Mouse (Mus musculus): ENCODE data around the gene Wdfy1.

The Wdfy1 gene

DNA sequence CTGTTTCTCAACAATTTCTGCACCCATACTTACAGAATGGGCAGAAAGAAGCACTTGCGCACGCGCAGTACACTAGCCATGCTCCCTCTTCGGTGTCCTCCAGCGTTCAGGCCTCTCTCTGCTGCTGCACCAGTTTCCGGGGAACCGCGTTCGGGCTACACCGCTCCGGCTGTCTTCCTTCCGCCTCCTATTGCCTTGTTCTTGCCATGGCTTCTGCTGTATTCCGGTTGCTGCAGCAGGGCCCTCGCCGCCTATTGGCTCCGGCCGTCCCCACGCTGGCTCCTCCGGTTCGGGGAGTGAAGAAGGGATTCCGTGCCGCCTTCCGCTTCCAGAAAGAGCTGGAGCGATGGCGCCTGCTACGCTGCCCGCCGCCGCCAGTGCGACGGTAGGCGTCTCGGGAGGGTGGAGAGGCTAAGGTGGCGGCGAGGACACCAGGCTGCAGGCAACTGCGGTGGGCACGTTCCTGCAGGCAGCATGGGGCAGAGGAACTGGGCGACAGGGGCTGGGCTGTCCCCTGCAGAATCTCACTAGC, at the start of gene Wdfy1, which contains the start of gene Mrpl44:
Gene Wdfy1 (minus strand): TSS at position 217 of the 532 bp plus-strand sequence.
Gene Mrpl44 (plus strand): TSS at position 92 of the 532 bp plus-strand sequence.
- peak; percentile 94 to 96 for DNase-seq (ENCODE audit: low spot score in 2 of 2)

GRCm38 (mm10) chr1:79823951-79824633, 48.1 kb upstream of the Wdfy1 start:
- no peak for DNase-seq (ENCODE audit: low spot score in 2 of 2)

DNA sequence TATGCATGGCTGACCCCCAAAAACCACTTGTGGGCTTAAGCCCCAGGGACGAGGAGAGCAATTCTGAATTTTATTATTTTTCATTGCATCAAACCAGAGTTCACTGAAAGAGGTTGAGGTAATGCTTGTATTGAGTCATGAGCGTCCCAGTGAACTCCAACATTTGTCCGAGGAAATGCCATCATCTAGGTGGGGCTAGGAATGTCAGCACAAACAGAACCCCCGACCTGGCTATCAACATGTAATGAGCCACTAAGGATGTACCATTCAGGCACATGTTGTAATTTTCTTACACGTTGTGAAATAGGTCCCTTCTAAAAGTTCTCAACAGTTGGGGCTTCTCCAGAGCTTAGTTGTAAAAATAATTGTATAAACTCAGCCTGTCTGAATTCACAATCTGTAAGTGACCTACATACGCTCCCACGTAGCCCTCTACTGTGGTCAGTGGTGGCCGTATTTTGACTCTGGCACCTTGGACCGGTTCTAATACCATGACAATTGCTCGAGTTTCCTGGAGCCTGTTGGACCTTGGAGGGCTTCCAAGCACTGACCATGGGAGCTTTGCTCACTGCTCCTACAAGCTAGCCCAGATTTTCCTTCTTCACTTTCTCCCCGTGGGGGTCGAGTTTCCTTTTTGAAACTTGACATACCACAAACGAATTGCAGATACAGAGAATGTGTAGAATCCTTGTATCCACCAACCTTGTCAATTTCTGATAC, 47.0 kb upstream of the Wdfy1 start:
- DNase-seq (ENCODE audit: low spot score in 2 of 2): no peak

GRCm38 (mm10) chr1:79819296-79819879, 43.4 kb upstream of the Wdfy1 start:
- DNase-seq (ENCODE audit: low spot score in 2 of 2): no peak

DNA sequence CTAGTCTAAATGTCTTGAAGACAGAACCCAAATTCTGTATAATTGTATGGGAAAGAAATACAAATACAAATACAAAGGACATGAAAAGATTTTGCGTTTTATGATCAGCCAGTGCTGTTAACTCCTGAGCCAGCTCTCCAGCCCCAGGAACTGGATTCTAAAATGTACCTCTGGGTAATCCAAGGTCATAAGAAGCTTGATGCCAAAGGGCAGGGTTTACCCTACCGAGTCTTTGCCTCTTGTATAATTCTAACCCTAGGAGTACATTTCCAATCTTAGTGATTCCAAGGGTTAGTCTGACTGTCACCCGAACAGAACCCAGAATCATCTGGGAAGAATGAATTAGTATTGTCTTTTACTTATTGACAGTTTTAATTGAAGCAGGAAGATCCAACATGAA, 39.5 kb upstream of the Wdfy1 start:
- DNase-seq (ENCODE audit: low spot score in 2 of 2): no peak

GRCm38 (mm10) chr1:79809447-79809846, 33.5 kb upstream of the Wdfy1 start:
- no peak for DNase-seq (ENCODE audit: low spot score in 2 of 2)

DNA sequence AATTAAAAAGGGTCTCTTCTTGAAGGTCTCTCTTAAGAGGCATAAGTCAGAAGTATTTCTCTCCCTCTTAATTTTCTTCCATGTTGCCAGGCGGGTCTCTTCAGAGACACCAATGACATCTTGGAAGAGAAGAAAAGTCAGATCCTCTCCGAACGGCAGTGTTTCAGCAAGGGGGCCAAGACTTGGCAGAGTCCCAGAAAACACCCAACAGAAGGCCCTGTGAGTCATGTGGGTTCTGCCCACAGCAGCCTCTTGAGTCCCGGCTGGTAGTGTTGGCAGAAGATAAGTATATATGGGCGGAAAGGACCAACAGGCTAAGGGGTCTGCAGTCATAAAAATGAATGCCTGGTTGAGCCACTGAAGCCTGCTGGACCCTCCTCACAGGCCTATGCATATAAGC, 30.9 kb upstream of the Wdfy1 start:
- DNase-seq (ENCODE audit: low spot score in 2 of 2): no peak

GRCm38 (mm10) chr1:79803614-79804013, 27.7 kb upstream of the Wdfy1 start:
- no peak for DNase-seq (ENCODE audit: low spot score in 2 of 2)

DNA sequence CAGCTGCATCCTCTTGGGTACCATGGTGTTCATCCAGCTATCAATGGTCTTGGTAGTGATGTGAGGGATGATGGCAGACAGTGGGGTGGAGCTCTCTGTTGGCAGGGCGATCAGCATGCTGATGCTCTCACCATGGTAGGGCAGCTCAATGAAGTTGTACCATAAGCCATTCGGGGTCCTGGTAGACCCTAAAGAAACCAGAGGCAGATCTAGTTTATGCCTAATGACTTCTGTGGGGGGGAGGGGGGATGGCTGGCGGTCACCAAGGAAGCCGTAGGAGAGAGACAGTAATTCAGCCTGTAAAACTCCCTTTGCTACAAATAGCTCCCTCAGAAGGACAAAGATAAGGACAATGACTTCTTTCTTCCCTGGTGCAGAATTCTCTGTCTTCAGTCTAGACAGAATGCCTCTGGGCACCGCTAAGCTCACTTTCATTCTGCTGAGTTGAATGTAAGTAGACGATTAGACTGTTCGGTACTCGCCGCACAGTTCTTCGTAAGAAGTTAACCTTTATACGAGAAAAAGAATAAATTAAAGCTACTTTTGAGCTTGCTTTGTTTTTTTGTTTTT, 27.0 kb upstream of the Wdfy1 start:
- DNase-seq (ENCODE audit: low spot score in 2 of 2): no peak

- DNase-seq (ENCODE audit: low spot score in 2 of 2): no peak
These were observed 21.1 kb upstream of the Wdfy1 start for GRCm38 (mm10) chr1:79797084-79797483.

DNA sequence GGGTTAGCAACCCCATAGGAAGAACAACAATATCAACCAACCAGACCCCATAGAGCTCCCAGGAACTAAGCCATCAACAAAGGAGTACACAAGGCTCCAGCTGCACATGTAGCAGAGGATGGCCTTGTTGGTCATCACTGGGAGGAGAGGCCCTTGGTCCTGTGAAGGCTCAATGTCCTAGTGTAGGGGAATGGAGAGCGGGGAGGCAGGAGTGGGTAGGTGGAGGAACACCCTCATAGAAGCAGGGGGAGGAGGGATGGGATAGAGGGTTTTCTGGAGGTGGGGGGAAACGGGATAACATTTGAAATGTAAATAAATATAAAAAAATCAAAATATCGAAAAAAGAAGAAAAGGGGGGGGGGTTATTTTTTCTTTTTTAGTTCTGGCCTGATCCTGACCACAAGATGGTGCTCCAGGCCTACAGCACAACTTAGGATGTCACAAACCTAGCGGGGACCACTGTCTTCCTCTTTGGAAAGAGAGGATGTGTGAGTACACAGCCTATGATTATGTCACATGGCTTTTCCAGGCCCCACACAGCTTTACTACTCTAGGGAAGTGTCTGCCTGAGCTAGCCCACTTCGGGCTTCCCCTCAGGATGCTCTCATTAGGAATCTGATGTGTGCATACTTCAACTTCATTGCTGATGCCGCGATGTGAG, 10.5 kb upstream of the Wdfy1 start:
- no peak for DNase-seq (ENCODE audit: low spot score in 2 of 2)

DNA sequence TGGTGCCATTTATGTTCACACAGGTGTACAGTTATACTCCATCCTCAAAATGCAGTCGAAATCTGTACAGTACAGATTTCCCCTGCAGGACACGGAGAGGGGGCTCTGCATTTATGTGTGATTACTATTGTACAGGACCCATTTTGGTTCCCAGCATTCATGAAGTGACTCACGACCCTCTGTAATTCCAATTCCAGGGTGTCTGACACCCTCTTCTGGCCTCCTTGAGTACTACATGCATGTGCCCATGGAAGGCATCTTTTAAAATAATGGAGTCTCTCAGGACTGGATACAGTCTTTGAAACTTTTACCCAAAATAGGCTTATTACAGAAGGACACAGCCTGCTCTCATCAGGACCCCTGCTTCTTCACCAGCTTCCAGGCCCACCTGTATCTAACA, 6.5 kb upstream of the Wdfy1 start:
- no peak for DNase-seq (ENCODE audit: low spot score in 2 of 2)

- DNase-seq (ENCODE audit: low spot score in 2 of 2): no peak
These were observed 2.1 kb upstream of the Wdfy1 start for GRCm38 (mm10) chr1:79778011-79778410.

DNA sequence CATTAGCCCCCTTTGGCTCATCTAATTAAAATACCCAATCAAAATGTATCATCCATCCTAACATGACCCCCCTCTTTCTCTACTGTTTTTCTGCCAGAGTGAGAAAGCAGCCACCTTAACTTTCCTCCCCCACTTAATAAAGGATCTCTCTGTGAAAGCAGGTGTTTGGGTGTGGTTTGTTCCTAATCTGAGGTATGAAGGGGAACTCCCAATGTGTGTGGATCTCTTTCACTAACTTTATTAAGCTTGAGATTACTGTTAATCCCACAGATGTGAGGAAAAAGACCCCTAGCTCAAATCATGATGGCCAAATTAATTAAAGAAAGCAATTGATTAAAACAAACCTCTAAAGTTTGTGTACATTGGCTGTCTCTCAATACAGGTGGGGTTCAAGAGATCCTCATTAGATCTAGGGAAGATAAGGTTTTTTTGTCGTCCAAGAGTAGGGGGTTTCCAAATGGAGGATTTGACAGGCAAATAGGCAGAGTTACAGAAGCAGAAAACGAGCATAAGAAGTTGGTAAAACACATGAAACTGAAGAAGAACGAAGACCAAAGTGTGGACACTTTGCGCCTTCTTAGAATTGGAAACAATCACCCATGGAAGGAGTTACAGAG, 1.7 kb downstream of the Wdfy1 start:
- no peak for DNase-seq (ENCODE audit: low spot score in 2 of 2)

- DNase-seq (ENCODE audit: low spot score in 2 of 2): no peak
These were observed 7.7 kb downstream of the Wdfy1 start for GRCm38 (mm10) chr1:79768231-79768630.

DNA sequence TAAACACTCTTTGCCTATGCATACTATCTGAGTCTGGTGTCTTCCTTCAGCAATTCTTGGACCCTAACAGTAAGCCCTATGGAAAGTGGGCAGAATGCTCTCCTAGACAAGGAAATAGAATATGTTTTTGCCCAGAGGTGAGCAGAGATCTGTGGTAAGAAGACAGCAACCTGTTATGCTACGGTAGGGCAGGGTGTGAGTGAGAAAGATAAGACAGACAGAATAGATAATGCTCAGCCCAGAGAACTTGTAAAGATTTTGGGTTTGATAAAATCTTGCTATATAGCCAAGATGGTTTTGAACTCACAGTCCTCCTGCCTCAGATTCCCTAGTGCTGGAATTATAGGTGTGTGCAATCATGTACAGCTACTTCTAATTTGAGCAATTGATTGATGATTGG, 11.5 kb downstream of the Wdfy1 start:
- DNase-seq (ENCODE audit: low spot score in 2 of 2): no peak

GRCm38 (mm10) chr1:79764031-79764430, 11.9 kb downstream of the Wdfy1 start:
- no peak for DNase-seq (ENCODE audit: low spot score in 2 of 2)

GRCm38 (mm10) chr1:79762282-79763250, 13.4 kb downstream of the Wdfy1 start:
- peak; percentile 23 to 32 for DNase-seq (ENCODE audit: low spot score in 2 of 2)

GRCm38 (mm10) chr1:79761917-79762271, 14.0 kb downstream of the Wdfy1 start:
- no peak for DNase-seq (ENCODE audit: low spot score in 2 of 2)
